Mouse (Mus musculus): Measurements from ENCODE around the gene Smg1.

- no peak for TF ChIP-seq CTCF (IDR thresholded peaks at IDR 0.05; ENCODE audit: low read depth, low read length)
- TF ChIP-seq TAL1 (conservative IDR thresholded peaks at IDR 0.05; ENCODE audit: low read depth, low read length): no peak
- TF ChIP-seq GATA1 (IDR thresholded peaks at IDR 0.05; ENCODE audit: borderline replicate concordance, low read length): no peak
- TF ChIP-seq GATA2 (IDR thresholded peaks at IDR 0.05; ENCODE audit: borderline replicate concordance, low read depth, low read length): no peak
These were observed 508 bp downstream of the Smg1 start for GRCm38 (mm10) chr7:118242911-118243412.

Data from G1E (cell line).